Comparison of ENCODE assay signal across 11 mouse cellular contexts in the genomic region with DNA sequence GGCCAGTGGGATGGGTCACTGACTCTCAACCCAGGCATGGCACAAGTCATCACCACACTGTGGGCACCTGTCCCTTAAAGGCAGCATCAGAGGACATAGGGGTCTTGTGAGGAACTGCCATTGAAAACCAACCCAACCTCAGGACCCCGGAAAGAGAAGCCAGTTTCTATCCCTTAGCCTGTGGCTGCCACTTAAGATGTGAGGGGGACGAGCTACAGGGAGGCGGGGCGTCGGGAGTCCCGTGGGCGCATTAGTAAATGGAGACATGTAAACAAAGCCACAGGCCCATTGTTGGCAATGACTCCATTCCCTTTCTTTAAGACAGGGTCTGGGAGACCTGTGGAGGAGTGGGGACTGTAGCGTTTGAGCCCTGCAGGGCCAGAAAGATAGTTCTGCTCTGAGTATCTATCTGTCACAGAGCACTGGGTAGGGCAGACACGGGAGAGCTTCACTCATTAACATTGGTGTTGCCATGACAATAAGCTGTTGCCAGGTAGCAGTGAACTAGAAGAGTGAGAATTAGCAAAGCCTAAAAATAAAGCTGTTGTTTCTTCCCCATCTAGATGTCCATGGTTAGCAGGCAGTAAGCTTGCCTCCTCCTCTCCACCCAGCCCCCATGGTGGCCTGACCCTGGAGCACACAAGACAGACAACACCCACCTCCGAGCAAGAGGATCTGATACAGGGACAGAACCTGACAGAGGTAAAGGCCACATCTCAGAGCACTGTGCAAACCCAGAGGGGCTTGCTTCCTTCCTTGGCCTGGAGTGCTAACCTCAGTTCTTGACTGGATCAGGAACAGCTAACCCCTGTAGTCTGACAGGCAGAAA.
A peak's percentile ranks its signal among the peaks of the same experiment; 100 is the strongest.
DNase-seq lines count a peak whose midpoint lies in the region; ATAC-seq and TF ChIP-seq lines count a peak whose summit lies in the region.
"Had no signal": no experiment of that assay in that cellular context is flagged by ENCODE, and none has a peak within 500 bp of the region (broad histone marks: within the 10 kb centered on the region; RNA-seq: fewer than 3 reads in every experiment).

No protein-coding gene starts in this region.

- no peak for TF ChIP-seq CTCF in liver, postnatal 0 days (IDR thresholded peaks at IDR 0.05; ENCODE audit: low read depth)
- no peak for TF ChIP-seq CTCF in lung, adult 2 months (IDR thresholded peaks at IDR 0.05; ENCODE audit: insufficient read depth, low read length)

- no peaks in the 10 kb centered on the region for H3K36me3 ChIP-seq in liver, embryonic 13.5 days
- no peaks in the 10 kb centered on the region for H3K36me3 ChIP-seq in liver, postnatal 0 days (replicated peaks; ENCODE audit: insufficient read depth, low read length)

- H3K9ac ChIP-seq in liver, embryonic 13.5 days: no peak overlapping the region
- H3K9ac ChIP-seq in liver, postnatal 0 days (replicated peaks): no peak overlapping the region

- H3K9me3 ChIP-seq in liver, embryonic 13.5 days (replicated peaks): no peaks in the 10 kb centered on the region
- H3K9me3 ChIP-seq in liver, postnatal 0 days (ENCODE audit: low read length): no peaks in the 10 kb centered on the region

- no peak overlapping the region for H3K4me3 ChIP-seq in liver, embryonic 13.5 days (replicated peaks)
- H3K4me3 ChIP-seq in liver, postnatal 0 days (ENCODE audit: low read depth, low read length): no peak overlapping the region
- H3K4me3 ChIP-seq in lung, adult 2 months (replicated peaks; ENCODE audit: extremely low read depth, low read depth, low read length): no peak overlapping the region

- TF ChIP-seq POLR2A in lung, adult 2 months (IDR thresholded peaks at IDR 0.05; ENCODE audit: borderline replicate concordance, extremely low read depth, low read depth, low read length): no peak

- H3K4me1 ChIP-seq in liver, embryonic 13.5 days (replicated peaks): peaks cover 13% of the 10 kb centered on the region
- H3K4me1 ChIP-seq in liver, postnatal 0 days (ENCODE audit: insufficient read depth): no peaks in the 10 kb centered on the region
- H3K4me1 ChIP-seq in lung, adult 2 months (ENCODE audit: control insufficient read depth, insufficient read depth, low read length): 0 out of 2 replicates have a peak, but pooled peaks cover 3% of the 10 kb centered on the region

- no peak for DNase-seq in liver, embryonic 13.5 days
- no peak for DNase-seq in liver, postnatal 0 days
- peak; percentile 50 to 78 for DNase-seq in frontal cortex, postnatal 36 days (ENCODE audit: low spot score in 2 of 2)
- DNase-seq in left cerebral cortex, adult 8-10 months (ENCODE audit: low spot score in 2 of 2): peak; percentile 56 to 75
- DNase-seq in right cerebral cortex, adult 2 months (ENCODE audit: low spot score in 2 of 2): peak; percentile 60 to 75
- no peak for DNase-seq in adrenal gland, adult (ENCODE audit: inconsistent age in 2 of 2, low spot score in 1 of 2)
- DNase-seq in lung, adult 2 months: no peak
- DNase-seq: adrenal gland, adult 2 months; lung, postnatal 10 days had no signal

- no peak overlapping the region for H3K27ac ChIP-seq in liver, embryonic 13.5 days
- H3K27ac ChIP-seq in liver, postnatal 0 days (ENCODE audit: low read depth): no peak overlapping the region

- ATAC-seq in liver, embryonic 13.5 days (ENCODE audit: low read depth): 0 out of 2 replicates have a peak, but pooled peaks have one; percentile 45
- ATAC-seq in liver, postnatal 0 days: no peak
- no peak for ATAC-seq in erythroblast, adult 5-6 weeks (replicated peaks; ENCODE audit: low FRiP score, poor library complexity, severe bottlenecking)
- ATAC-seq: intestine, postnatal 0 days had no signal

- 47% methylated on average over 10 of the region's 10 CpGs for WGBS in liver, embryonic 13.5 days (ENCODE audit: insufficient replicate concordance)
- WGBS in liver, postnatal 0 days (ENCODE audit: insufficient replicate concordance): 55% methylated on average over 10 of the region's 10 CpGs
- WGBS in lung, adult 2 months: 36% methylated on average over 10 of the region's 10 CpGs

- H3K27me3 ChIP-seq in liver, embryonic 13.5 days: no peaks in the 10 kb centered on the region
- no peaks in the 10 kb centered on the region for H3K27me3 ChIP-seq in liver, postnatal 0 days (ENCODE audit: insufficient read depth, low read length)

- TF ChIP-seq EP300 in liver, postnatal 0 days (IDR thresholded peaks at IDR 0.05; ENCODE audit: low read depth): no peak

- no peak overlapping the region for H3K4me2 ChIP-seq in liver, embryonic 13.5 days
- H3K4me2 ChIP-seq in liver, postnatal 0 days (ENCODE audit: low read depth, low read length): no peak overlapping the region

Comparison
In these comparisons a context has a peak if more than half of its experiments do, and no peak if none do; other contexts are left out.
1. DNase-seq: peak in frontal cortex, postnatal 36 days (2 of 2), left cerebral cortex, adult 8-10 months (2 of 2) and right cerebral cortex, adult 2 months (2 of 2); none in liver, embryonic 13.5 days (single experiment), liver, postnatal 0 days (single experiment), adrenal gland, adult (0 of 2) and lung, adult 2 months (single experiment).